In genomic region chr2:71353306-71354054, GRCm38 (mm10) we compare ENCODE assay signal across 9 mouse cellular contexts. TPM values are rescaled to one million over a fixed set of nuclear protein-coding genes. Genes with fewer than 3 reads are reported as not detected.
DNase-seq lines count a peak whose midpoint lies in the region; ATAC-seq lines count a peak whose summit lies in the region.
"Had no signal": no experiment of that assay in that cellular context is flagged by ENCODE, and none has a peak within 500 bp of the region (broad histone marks: within the 10 kb centered on the region; RNA-seq: fewer than 3 reads in every experiment).

No protein-coding gene starts in this region.

- no peak for ATAC-seq in erythroblast, adult 5-6 weeks (replicated peaks; ENCODE audit: low FRiP score, poor library complexity, severe bottlenecking)
- ATAC-seq: activated CD4-positive, CD25-positive, alpha-beta regulatory T cell, adult 4 months had no signal

- peak; percentile 45 to 87 for DNase-seq in adrenal gland, adult (ENCODE audit: inconsistent age in 2 of 2, low spot score in 1 of 2)
- DNase-seq in adrenal gland, postnatal 4 days (ENCODE audit: low spot score in 2 of 2): no peak
- DNase-seq in thymus, postnatal 4 days: peak; percentile 50
- DNase-seq in thymus, postnatal 0 days (ENCODE audit: low spot score): no peak
- DNase-seq in kidney, adult 8-10 months: peak; percentile 32 to 34
- DNase-seq in frontal cortex, postnatal 14 days (ENCODE audit: low spot score in 2 of 2): no peak
- DNase-seq in MN1 (ENCODE audit: low spot score): no peak

RNA-seq across cellular contexts. Expression of gene Slc25a12, which starts 14.1 kb away (rescaled TPM):
- total RNA-seq in adrenal gland, postnatal 4 days (2021): 10 to 100 TPM; 81.7 to 81.8 TPM
- 63.2 and 69.6 TPM in 2 replicates for polyA plus RNA-seq in thymus, postnatal 0 days (2015; fragmentation: Nextera tagmentation; extraction: Ambion mirVana)
- total RNA-seq in erythroblast, adult 5-6 weeks (2015; ENCODE audit: low replicate concordance): 5.8 and 11.5 TPM in 2 replicates
- 11.6 and 13.2 TPM in 2 replicates for total RNA-seq in erythroblast, adult 5-6 weeks (2017; ENCODE audit: low replicate concordance)

RNA-seq across cellular contexts. Expression of gene Hat1, which starts 35.3 kb away (rescaled TPM):
- 10 to 100 TPM; 54.9 to 56.0 TPM for total RNA-seq in adrenal gland, postnatal 4 days (2021)
- 147 and 157 TPM in 2 replicates for polyA plus RNA-seq in thymus, postnatal 0 days (2015; fragmentation: Nextera tagmentation; extraction: Ambion mirVana)
- total RNA-seq in erythroblast, adult 5-6 weeks (2015; ENCODE audit: low replicate concordance): 35.3 and 48.4 TPM in 2 replicates
- total RNA-seq in erythroblast, adult 5-6 weeks (2017; ENCODE audit: low replicate concordance): 43.7 and 65.2 TPM in 2 replicates

Comparison
In these comparisons a context has a peak if more than half of its experiments do, and no peak if none do; other contexts are left out.
1. DNase-seq: peak in adrenal gland, adult (2 of 2), thymus, postnatal 4 days (single experiment) and kidney, adult 8-10 months (2 of 2); none in adrenal gland, postnatal 4 days (0 of 2), thymus, postnatal 0 days (single experiment), frontal cortex, postnatal 14 days (0 of 2) and MN1 (single experiment).
2. RNA of gene Slc25a12, which starts 14.1 kb away (total RNA-seq): 81.7 to 81.8 TPM in adrenal gland, postnatal 4 days; 5.8 to 13.2 TPM in erythroblast, adult 5-6 weeks; every median in the first group is over 4 times any median in the second.